In the genomic region with DNA sequence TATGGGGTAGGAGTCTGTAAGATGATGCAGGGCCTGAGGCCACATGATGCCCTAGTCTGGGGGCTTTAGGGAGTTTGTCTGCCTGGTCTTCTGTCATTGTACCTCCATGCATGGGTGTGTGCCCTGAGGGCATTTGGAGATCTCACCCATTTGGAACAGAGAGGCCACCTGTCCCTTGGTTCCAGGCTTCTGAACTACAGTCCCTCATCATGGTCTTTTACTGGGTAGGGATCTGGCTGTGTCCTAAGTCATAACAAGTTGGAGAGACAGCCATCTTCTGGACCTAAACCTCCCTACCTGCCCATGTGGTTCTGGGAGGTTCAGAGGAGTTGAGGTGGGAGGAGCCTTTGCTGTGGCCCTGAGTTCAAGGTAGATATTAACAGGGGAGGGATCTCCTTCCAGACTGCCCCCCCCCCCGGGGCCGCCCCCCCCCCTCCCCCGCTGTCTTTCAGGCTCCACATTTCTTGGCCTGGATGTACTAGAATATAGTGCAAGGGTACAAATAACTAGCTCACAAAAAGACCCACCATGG, we compare ENCODE assay signal across 11 mouse cellular contexts. TPM values are rescaled to one million over a fixed set of nuclear protein-coding genes. Genes with fewer than 3 reads are reported as not detected.
DNase-seq lines count a peak whose midpoint lies in the region; ATAC-seq and TF ChIP-seq lines count a peak whose summit lies in the region.
"Had no signal": no experiment of that assay in that cellular context is flagged by ENCODE, and none has a peak within 500 bp of the region (broad histone marks: within the 10 kb centered on the region; RNA-seq: fewer than 3 reads in every experiment).

No protein-coding gene starts in this region.

- no peak overlapping the region for H3K4me3 ChIP-seq in intestine, embryonic 16.5 days (ENCODE audit: low read length)
- H3K4me3 ChIP-seq in stomach, postnatal 0 days (ENCODE audit: low read depth, low read length): no peak overlapping the region
- no peak overlapping the region for H3K4me3 ChIP-seq in midbrain, embryonic 14.5 days (replicated peaks; ENCODE audit: low read depth, low read length)
- no peak overlapping the region for H3K4me3 ChIP-seq in heart, embryonic 12.5 days
- H3K4me3 ChIP-seq: embryonic facial prominence, embryonic 12.5 days; erythroblast, embryonic 14.5 days; forebrain, embryonic 15.5 days had no signal

- H3K27me3 ChIP-seq in intestine, embryonic 16.5 days (replicated peaks; ENCODE audit: control insufficient read depth, insufficient read depth, low read length): peaks cover 34% of the 10 kb centered on the region
- H3K27me3 ChIP-seq in stomach, postnatal 0 days (ENCODE audit: control insufficient read depth, insufficient read depth, low read length): peaks cover 9% of the 10 kb centered on the region
- H3K27me3 ChIP-seq in midbrain, embryonic 14.5 days (ENCODE audit: control insufficient read depth, insufficient read depth, low read length): peaks cover 48% of the 10 kb centered on the region
- peaks cover 88% of the 10 kb centered on the region for H3K27me3 ChIP-seq in heart, embryonic 12.5 days (replicated peaks)

- no peak overlapping the region for H3K9ac ChIP-seq in intestine, embryonic 16.5 days (ENCODE audit: low read depth, low read length)
- no peak overlapping the region for H3K9ac ChIP-seq in stomach, postnatal 0 days (ENCODE audit: low read length)
- no peak overlapping the region for H3K9ac ChIP-seq in midbrain, embryonic 14.5 days (replicated peaks; ENCODE audit: low read length)
- H3K9ac ChIP-seq in heart, embryonic 12.5 days: no peak overlapping the region
- H3K9ac ChIP-seq: embryonic facial prominence, embryonic 12.5 days; forebrain, embryonic 15.5 days had no signal

- peaks cover 10% of the 10 kb centered on the region for H3K4me1 ChIP-seq in intestine, embryonic 16.5 days (ENCODE audit: control insufficient read depth, insufficient read depth, low read length)
- no peaks in the 10 kb centered on the region for H3K4me1 ChIP-seq in stomach, postnatal 0 days (replicated peaks; ENCODE audit: control insufficient read depth, insufficient read depth)
- H3K4me1 ChIP-seq in midbrain, embryonic 14.5 days (ENCODE audit: control insufficient read depth, insufficient read depth, low read length): peaks cover 5% of the 10 kb centered on the region
- H3K4me1 ChIP-seq in heart, embryonic 12.5 days (replicated peaks): peaks cover 8% of the 10 kb centered on the region

- ATAC-seq in intestine, embryonic 16.5 days: peak; percentile 19; the same call in 1 of the 2 replicates
- ATAC-seq in stomach, postnatal 0 days (ENCODE audit: low FRiP score, low TSS enrichment): peak; percentile 14; the same call in 1 of the 2 replicates
- no peak for ATAC-seq in midbrain, embryonic 14.5 days (ENCODE audit: low FRiP score, low TSS enrichment)
- no peak for ATAC-seq in heart, embryonic 12.5 days (ENCODE audit: insufficient number of reproducible peaks, low FRiP score)
- ATAC-seq: forebrain, embryonic 15.5 days had no signal

- TF ChIP-seq EP300 in stomach, postnatal 0 days (optimal IDR thresholded peaks at IDR 0.05): no peak

- H3K27ac ChIP-seq in intestine, embryonic 16.5 days (ENCODE audit: low read length): peak overlapping the region; percentile 88
- peak overlapping the region; percentile 84 for H3K27ac ChIP-seq in stomach, postnatal 0 days (replicated peaks)
- H3K27ac ChIP-seq in midbrain, embryonic 14.5 days (replicated peaks; ENCODE audit: low read depth, low read length): no peak overlapping the region
- H3K27ac ChIP-seq in heart, embryonic 12.5 days (ENCODE audit: poor library complexity, severe bottlenecking): no peak overlapping the region
- H3K27ac ChIP-seq: embryonic facial prominence, embryonic 12.5 days; forebrain, embryonic 15.5 days had no signal

- no peaks in the 10 kb centered on the region for H3K36me3 ChIP-seq in intestine, embryonic 16.5 days (ENCODE audit: control insufficient read depth, insufficient read depth, low read length)
- H3K36me3 ChIP-seq in stomach, postnatal 0 days (ENCODE audit: control insufficient read depth, insufficient read depth, low read length): no peaks in the 10 kb centered on the region
- no peaks in the 10 kb centered on the region for H3K36me3 ChIP-seq in midbrain, embryonic 14.5 days (ENCODE audit: control insufficient read depth, insufficient read depth, low read length)
- H3K36me3 ChIP-seq in heart, embryonic 12.5 days: no peaks in the 10 kb centered on the region
- H3K36me3 ChIP-seq: embryonic facial prominence, embryonic 12.5 days; forebrain, embryonic 15.5 days had no signal

- WGBS in intestine, embryonic 16.5 days: 62% methylated on average over 3 of the region's 3 CpGs
- 50% methylated on average over 1 of the region's 3 CpGs for WGBS in stomach, postnatal 0 days
- WGBS in midbrain, embryonic 14.5 days: 80% methylated on average over 3 of the region's 3 CpGs
- 41% methylated on average over 2 of the region's 3 CpGs for WGBS in heart, embryonic 12.5 days

- peak; percentile 68 to 80 for DNase-seq in kidney, adult 8-10 months
- peak; percentile 62 for DNase-seq in kidney, postnatal 14 days
- peak; percentile 63 for DNase-seq in stomach, postnatal 0 days (ENCODE audit: low spot score)
- DNase-seq in midbrain, embryonic 14.5 days: no peak
- DNase-seq in adrenal gland, postnatal 4 days (ENCODE audit: low spot score in 2 of 2): no peak
- DNase-seq: adrenal gland, adult 8-10 months had no signal

- H3K9me3 ChIP-seq in intestine, embryonic 16.5 days (ENCODE audit: control insufficient read depth, low read length): no peaks in the 10 kb centered on the region
- H3K9me3 ChIP-seq in stomach, postnatal 0 days (ENCODE audit: control insufficient read depth, low read length): no peaks in the 10 kb centered on the region
- H3K9me3 ChIP-seq in midbrain, embryonic 14.5 days (ENCODE audit: control insufficient read depth, low read length): no peaks in the 10 kb centered on the region
- no peaks in the 10 kb centered on the region for H3K9me3 ChIP-seq in heart, embryonic 12.5 days (replicated peaks)
- H3K9me3 ChIP-seq: embryonic facial prominence, embryonic 12.5 days; forebrain, embryonic 15.5 days had no signal

- no peak for TF ChIP-seq CTCF in stomach, postnatal 0 days (IDR thresholded peaks at IDR 0.05; ENCODE audit: low read depth)

- peak overlapping the region; percentile 22 for H3K4me2 ChIP-seq in intestine, embryonic 16.5 days (ENCODE audit: low read depth, low read length)
- no peak overlapping the region for H3K4me2 ChIP-seq in stomach, postnatal 0 days (replicated peaks; ENCODE audit: low read depth)
- H3K4me2 ChIP-seq in midbrain, embryonic 14.5 days (ENCODE audit: low read length): no peak overlapping the region
- H3K4me2 ChIP-seq in heart, embryonic 12.5 days: no peak overlapping the region
- H3K4me2 ChIP-seq: embryonic facial prominence, embryonic 12.5 days; forebrain, embryonic 15.5 days had no signal

RNA-seq across cellular contexts. Expression of a gene that starts 2.9 kb away (rescaled TPM):
- 12.1 and 15.1 TPM in 2 replicates for polyA plus RNA-seq in intestine, embryonic 16.5 days (2015; fragmentation: Nextera tagmentation; extraction: Ambion mirVana)
- 16.1 and 17.5 TPM in 2 replicates for polyA plus RNA-seq in stomach, postnatal 0 days (2015; fragmentation: Nextera tagmentation; extraction: Ambion mirVana)
- 2.4 and 2.9 TPM in 2 replicates for polyA plus RNA-seq in midbrain, embryonic 14.5 days (2014; fragmentation: Nextera tagmentation; extraction: Ambion mirVana)
- 10 to 100 TPM in 1 of 2 experiments, 1 to 10 TPM in 1; 7.4 to 12.2 TPM for total RNA-seq in adrenal gland, postnatal 4 days (2021)
- 1.2 TPM in 2 replicates for polyA plus RNA-seq in heart, embryonic 12.5 days (2016; fragmentation: Nextera tagmentation; extraction: Ambion mirVana)

RNA-seq across cellular contexts. Expression of a gene that starts 7.3 kb away (rescaled TPM):
- polyA plus RNA-seq in intestine, embryonic 16.5 days (2015; fragmentation: Nextera tagmentation; extraction: Ambion mirVana): 242 and 260 TPM in 2 replicates
- 134 and 135 TPM in 2 replicates for polyA plus RNA-seq in stomach, postnatal 0 days (2015; fragmentation: Nextera tagmentation; extraction: Ambion mirVana)
- 170 and 190 TPM in 2 replicates for polyA plus RNA-seq in midbrain, embryonic 14.5 days (2014; fragmentation: Nextera tagmentation; extraction: Ambion mirVana)
- total RNA-seq in adrenal gland, postnatal 4 days (2021): 10 to 100 TPM; 78.4 to 91.8 TPM
- 199 and 201 TPM in 2 replicates for polyA plus RNA-seq in heart, embryonic 12.5 days (2016; fragmentation: Nextera tagmentation; extraction: Ambion mirVana)

RNA-seq across cellular contexts. Expression of a gene that starts 20.6 kb away (rescaled TPM):
- 92.1 and 97.1 TPM in 2 replicates for polyA plus RNA-seq in intestine, embryonic 16.5 days (2015; fragmentation: Nextera tagmentation; extraction: Ambion mirVana)
- polyA plus RNA-seq in stomach, postnatal 0 days (2015; fragmentation: Nextera tagmentation; extraction: Ambion mirVana): 30.9 and 32.5 TPM in 2 replicates
- polyA plus RNA-seq in midbrain, embryonic 14.5 days (2014; fragmentation: Nextera tagmentation; extraction: Ambion mirVana): 17.5 and 23.7 TPM in 2 replicates
- total RNA-seq in adrenal gland, postnatal 4 days (2021): 10 to 100 TPM; 13.4 to 14.7 TPM
- polyA plus RNA-seq in heart, embryonic 12.5 days (2016; fragmentation: Nextera tagmentation; extraction: Ambion mirVana): 65.9 and 69.0 TPM in 2 replicates

RNA-seq across cellular contexts. Expression of a gene that starts 22.5 kb away (rescaled TPM):
- polyA plus RNA-seq in intestine, embryonic 16.5 days (2015; fragmentation: Nextera tagmentation; extraction: Ambion mirVana): 5.9 and 6.6 TPM in 2 replicates
- 10.9 and 12.4 TPM in 2 replicates for polyA plus RNA-seq in stomach, postnatal 0 days (2015; fragmentation: Nextera tagmentation; extraction: Ambion mirVana)
- 13.4 and 16.9 TPM in 2 replicates for polyA plus RNA-seq in midbrain, embryonic 14.5 days (2014; fragmentation: Nextera tagmentation; extraction: Ambion mirVana)
- 10 to 100 TPM; 51.7 to 57.2 TPM for total RNA-seq in adrenal gland, postnatal 4 days (2021)
- polyA plus RNA-seq in heart, embryonic 12.5 days (2016; fragmentation: Nextera tagmentation; extraction: Ambion mirVana): 11.4 and 11.7 TPM in 2 replicates

RNA-seq across cellular contexts. Expression of a gene that starts 25.9 kb away (rescaled TPM):
- polyA plus RNA-seq in intestine, embryonic 16.5 days (2015; fragmentation: Nextera tagmentation; extraction: Ambion mirVana): 49.6 and 51.5 TPM in 2 replicates
- polyA plus RNA-seq in stomach, postnatal 0 days (2015; fragmentation: Nextera tagmentation; extraction: Ambion mirVana): 65.4 and 66.3 TPM in 2 replicates
- polyA plus RNA-seq in midbrain, embryonic 14.5 days (2014; fragmentation: Nextera tagmentation; extraction: Ambion mirVana): 21.0 and 21.5 TPM in 2 replicates
- 10 to 100 TPM; 22.7 to 33.3 TPM for total RNA-seq in adrenal gland, postnatal 4 days (2021)
- 33.4 and 37.1 TPM in 2 replicates for polyA plus RNA-seq in heart, embryonic 12.5 days (2016; fragmentation: Nextera tagmentation; extraction: Ambion mirVana)
- polyA plus RNA-seq: erythroblast, embryonic 14.5 days had no signal

Comparison
In these comparisons a context has a peak if more than half of its experiments do, and no peak if none do; other contexts are left out.
1. ATAC-seq: peak in intestine, embryonic 16.5 days (single experiment) and stomach, postnatal 0 days (single experiment); none in midbrain, embryonic 14.5 days (single experiment) and heart, embryonic 12.5 days (single experiment).
2. H3K27ac ChIP-seq: peak in intestine, embryonic 16.5 days (single experiment) and stomach, postnatal 0 days (single experiment); none in midbrain, embryonic 14.5 days (single experiment) and heart, embryonic 12.5 days (single experiment).
3. DNase-seq: peak in kidney, adult 8-10 months (2 of 2), kidney, postnatal 14 days (single experiment) and stomach, postnatal 0 days (single experiment); none in midbrain, embryonic 14.5 days (single experiment) and adrenal gland, postnatal 4 days (0 of 2).